Mouse (Mus musculus): Measurements from ENCODE around the gene Uqcrc2.

DNA sequence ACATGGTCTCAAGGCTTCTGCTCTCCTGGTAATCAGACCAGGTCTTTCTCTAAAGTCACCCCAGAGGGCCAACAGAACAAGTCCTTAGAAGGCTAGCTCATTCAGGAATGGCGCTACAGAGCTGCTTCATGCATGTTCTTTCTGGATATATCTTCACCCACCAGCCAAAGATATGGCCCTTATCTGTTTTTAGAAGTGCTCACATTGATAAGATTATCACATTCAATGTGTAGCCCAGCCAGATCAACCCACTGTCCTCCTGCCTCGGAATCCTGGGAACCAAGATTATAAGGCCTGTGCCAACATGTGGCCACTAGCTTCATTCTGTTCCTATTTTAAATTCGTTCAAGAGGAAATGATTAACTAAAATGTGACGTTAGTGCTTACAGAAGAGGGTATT lies 47.0 kb downstream of the Uqcrc2 start:
- TF ChIP-seq EP300 (IDR thresholded peaks at IDR 0.05; ENCODE audit: low read depth) (no peak), CTCF (IDR thresholded peaks at IDR 0.05; ENCODE audit: low read depth) (no peak)
